Mouse (Mus musculus) kidney, embryonic 16.5 days (tissue): ENCODE results near the gene Ube2s. TPM values are rescaled to one million over a fixed set of nuclear protein-coding genes. Genes with fewer than 3 reads are reported as not detected.

ENCODE experiments used
- polyA plus RNA-seq: library from polyadenylated mRNA; unstranded; fragments of >200 nt; fragmentation: Nextera tagmentation; extraction: Ambion mirVana; gene quantifications from 2 replicates; pipeline ENCODE4 v1.2.1, GENCODE M21; 2015

Ube2s gene
- polyA plus RNA-seq, 1 experiment from 2014 or later = 360 TPM

Other genes starting within 250 kb of the Ube2s start
- not detected in 2 replicates for gene Ptprh, start 208.5 kb downstream of the Ube2s start, polyA plus RNA-seq
- 1.2 and 1.3 TPM in 2 replicates for gene Tmem86b, start 181.2 kb downstream of the Ube2s start, polyA plus RNA-seq
- 3.2 and 5.2 TPM in 2 replicates for gene Ppp6r1, start 153.6 kb downstream of the Ube2s start, polyA plus RNA-seq
- gene Hspbp1, start 127.5 kb downstream of the Ube2s start, polyA plus RNA-seq = 114 and 118 TPM in 2 replicates
- 1.2 and 1.3 TPM in 2 replicates for gene Brsk1, start 122.0 kb downstream of the Ube2s start, polyA plus RNA-seq
- 0.07 and 0.08 TPM in 2 replicates for gene Tmem150b, start 87.3 kb downstream of the Ube2s start, polyA plus RNA-seq
- 99.3 and 104 TPM in 2 replicates for gene Kmt5c, start 72.5 kb downstream of the Ube2s start, polyA plus RNA-seq
- 71.2 and 71.4 TPM in 2 replicates for gene Cox6b2, start 59.5 kb downstream of the Ube2s start, polyA plus RNA-seq
- gene Fam71e2, start 41.3 kb downstream of the Ube2s start, polyA plus RNA-seq = not detected in 2 replicates
- gene Il11, start 29.7 kb downstream of the Ube2s start, polyA plus RNA-seq = 0.17 and 0.42 TPM in 2 replicates
- 0.57 and 0.97 TPM in 2 replicates for gene Tmem190, start 29.7 kb downstream of the Ube2s start, polyA plus RNA-seq
- gene Tmem238, start 22.9 kb downstream of the Ube2s start, polyA plus RNA-seq = 12.5 and 14.3 TPM in 2 replicates
- gene Rpl28, start 19.7 kb downstream of the Ube2s start, polyA plus RNA-seq = 315 and 357 TPM in 2 replicates
- gene Shisa7, start 32.1 kb upstream of the Ube2s start, polyA plus RNA-seq = 0.84 and 1.1 TPM in 2 replicates
- 9.2 and 9.7 TPM in 2 replicates for gene Isoc2b, start 57.7 kb upstream of the Ube2s start, polyA plus RNA-seq
- gene Isoc2a, start 64.6 kb upstream of the Ube2s start, polyA plus RNA-seq = 1.2 and 1.4 TPM in 2 replicates
- not detected in 2 replicates for gene Gm36210, start 93.9 kb upstream of the Ube2s start, polyA plus RNA-seq
- gene Zfp628, start 102.6 kb upstream of the Ube2s start, polyA plus RNA-seq = 3.6 and 4.2 TPM in 2 replicates
- gene Nat14, start 109.4 kb upstream of the Ube2s start, polyA plus RNA-seq = 5.8 and 6.2 TPM in 2 replicates
- 2.3 and 2.8 TPM in 2 replicates for gene Ssc5d, start 113.2 kb upstream of the Ube2s start, polyA plus RNA-seq
- gene Sbk2, start 151.8 kb upstream of the Ube2s start, polyA plus RNA-seq = 0.26 and 0.41 TPM in 2 replicates
- gene Sbk3, start 158.6 kb upstream of the Ube2s start, polyA plus RNA-seq = not detected in 2 replicates
- 31.3 and 40.5 TPM in 2 replicates for gene Zfp579, start 183.6 kb upstream of the Ube2s start, polyA plus RNA-seq
- gene Zfp524, start 201.8 kb upstream of the Ube2s start, polyA plus RNA-seq = 14.4 and 15.2 TPM in 2 replicates
- 41.9 and 44.2 TPM in 2 replicates for gene Fiz1, start 202.1 kb upstream of the Ube2s start, polyA plus RNA-seq
- gene Gm44973, start 202.9 kb upstream of the Ube2s start, polyA plus RNA-seq = 1.7 and 1.9 TPM in 2 replicates
- 6.6 and 7.6 TPM in 2 replicates for gene Zfp865, start 207.8 kb upstream of the Ube2s start, polyA plus RNA-seq
- 27.1 and 30.3 TPM in 2 replicates for gene Ccdc106, start 208.0 kb upstream of the Ube2s start, polyA plus RNA-seq
- 1.3 TPM in 1 of 2 replicates, not detected in the other for gene 4632433K11Rik, start 221.5 kb upstream of the Ube2s start, polyA plus RNA-seq
- gene Zfp784, start 225.9 kb upstream of the Ube2s start, polyA plus RNA-seq = 8.1 and 8.2 TPM in 2 replicates
- gene Zfp580, start 238.9 kb upstream of the Ube2s start, polyA plus RNA-seq = 35.0 and 44.0 TPM in 2 replicates
- gene U2af2, start 249.6 kb upstream of the Ube2s start, polyA plus RNA-seq = 136 and 139 TPM in 2 replicates